Mouse (Mus musculus) kidney, adult 2 months (tissue): ENCODE data around the gene Dpagt1. TPM values are rescaled to one million over a fixed set of nuclear protein-coding genes. Genes with fewer than 3 reads are reported as not detected.
A peak's percentile ranks its signal among the peaks of the same experiment; 100 is the strongest.
"Not testable (repeated sequence)": the region's sequence is repeated elsewhere in the genome, so short reads cannot be mapped to it uniquely, and the experiment has no call there.

Experiments
- DNase-seq: peaks from one replicate; pipeline ENCODE4 v3.0.0; 2021
- H3K27ac ChIP-seq: fragments of 200-500 bp; 2 replicates; pipeline ENCODE4 v1.5.1; 2012; ENCODE audit warnings: low read depth, low read length, control low read depth, inconsistent platforms; ENCODE audit not compliant: insufficient read depth
- H3K27me3 ChIP-seq: fragments of 200-500 bp; replicated peaks from 2 replicates; pipeline ENCODE4 v1.6.1; 2012; ENCODE audit warnings: mild to moderate bottlenecking, moderate library complexity, low read length, inconsistent platforms; ENCODE audit not compliant: control insufficient read depth, insufficient read depth
- H3K36me3 ChIP-seq: fragments of 200-500 bp; 2 replicates; pipeline ENCODE4 v1.6.1; 2012; ENCODE audit warnings: mild to moderate bottlenecking, moderate library complexity, low read length, inconsistent platforms; ENCODE audit not compliant: control insufficient read depth, insufficient read depth
- H3K4me1 ChIP-seq: fragments of 200-500 bp; 2 replicates; pipeline ENCODE4 v1.6.1; 2011; ENCODE audit warnings: low read length; ENCODE audit not compliant: control insufficient read depth, insufficient read depth
- H3K4me3 ChIP-seq: fragments of 200-500 bp; 2 replicates; pipeline ENCODE4 v1.5.1; 2011; ENCODE audit warnings: mild to moderate bottlenecking, low read depth, low read length, control low read depth; ENCODE audit not compliant: insufficient read depth
- CTCF ChIP-seq: fragments of 200-500 bp; conservative IDR thresholded peaks from 2 replicates; pipeline ENCODE4 v1.5.1; 2011; ENCODE audit warnings: low read depth, mild to moderate bottlenecking, control low read depth, low read length, moderate library complexity, mixed read lengths; ENCODE audit not compliant: insufficient read depth, insufficient read length
- POLR2A ChIP-seq: fragments of 200-500 bp; IDR thresholded peaks from one replicate; pipeline ENCODE4 v1.6.1; 2011; ENCODE audit warnings: low read depth, low read length, control low read depth
- WGBS: fragments of 180-500 bp; shearing (Covaris S2); methylation state at CpG from one replicate; pipeline ENCODE4 v1.1.7; 2018; 5-methylcytosine and 5-hydroxymethylcytosine counted together
- polyA plus RNA-seq: library from polyadenylated mRNA; depleted of rRNA; stranded (reverse); fragments of >200 nt; gene quantifications from 2 replicates; pipeline ENCODE4 v1.2.3, GENCODE M21; 2012

Dpagt1 gene
- polyA plus RNA-seq, 1 experiment: 41.9 TPM

GRCm38 (mm10) chr9:44332918-44333638 is 7.3 kb downstream of the Dpagt1 start:
- no peak overlapping the region for H3K4me3 ChIP-seq
- DNase-seq: no peak
- H3K36me3 ChIP-seq: no peaks in the 10 kb centered on the region
- no peak overlapping the region for H3K27ac ChIP-seq
- peaks cover 6% of the 10 kb centered on the region; the same call in 1 of the 2 replicates for H3K4me1 ChIP-seq
- TF ChIP-seq CTCF (no peak), POLR2A (no peak)
- H3K27me3 ChIP-seq: no peaks in the 10 kb centered on the region
- 92% methylated on average over 13 of the region's 13 CpGs for WGBS

GRCm38 (mm10) chr9:44334396-44335330 is 8.8 kb downstream of the Dpagt1 start, which contains the start of gene H2afx:
Gene H2afx, plus strand, starts transcription at chr9:44334694.
- Histone ChIP-seq H3K27ac (peak within 1 kb of the TSS; percentile 37), H3K36me3 (no peaks in the 10 kb centered on the region), H3K27me3 (no peaks in the 10 kb centered on the region), H3K4me1 (peaks cover 6% of the 10 kb centered on the region; the same call in 1 of the 2 replicates), H3K4me3 (peak within 1 kb of the TSS; percentile 74)
- peak; percentile 100 for DNase-seq
- peak; percentile 99 for TF ChIP-seq POLR2A
- peak; percentile 37; the same call in 1 of the 2 replicates for TF ChIP-seq CTCF
- under 1% methylated on average over 91 of the region's 91 CpGs for WGBS

GRCm38 (mm10) chr9:44335331-44336092 is 9.7 kb downstream of the Dpagt1 start:
- TF ChIP-seq POLR2A: no peak
- no peak for TF ChIP-seq CTCF
- Histone ChIP-seq H3K36me3 (no peaks in the 10 kb centered on the region), H3K27me3 (no peaks in the 10 kb centered on the region), H3K4me3 (peak overlapping the region; percentile 74), H3K27ac (peak overlapping the region; percentile 37), H3K4me1 (peaks cover 6% of the 10 kb centered on the region; the same call in 1 of the 2 replicates)
- WGBS: under 1% methylated on average over 50 of the region's 50 CpGs
- peak; percentile 39 for DNase-seq

- WGBS: 10% methylated on average over 5 of the region's 5 CpGs
- Histone ChIP-seq H3K27ac (no peak overlapping the region), H3K4me3 (peak overlapping the region; percentile 74; the same call in 1 of the 2 replicates), H3K27me3 (no peaks in the 10 kb centered on the region), H3K36me3 (no peaks in the 10 kb centered on the region), H3K4me1 (peaks cover 6% of the 10 kb centered on the region; the same call in 1 of the 2 replicates)
- TF ChIP-seq CTCF (no peak), POLR2A (no peak)
- no peak for DNase-seq
Measured at GRCm38 (mm10) chr9:44336093-44336406, 10.2 kb downstream of the Dpagt1 start.

GRCm38 (mm10) chr9:44336513-44336912 is 10.7 kb downstream of the Dpagt1 start:
- not testable (repeated sequence) for H3K27ac ChIP-seq, H3K4me1 ChIP-seq, H3K27me3 ChIP-seq, H3K36me3 ChIP-seq, H3K4me3 ChIP-seq, DNase-seq
- WGBS: 46% methylated on average over 4 of the region's 4 CpGs

- Histone ChIP-seq H3K36me3 (no peaks in the 10 kb centered on the region), H3K27me3 (no peaks in the 10 kb centered on the region), H3K4me3 (no peak overlapping the region), H3K4me1 (peaks cover 6% of the 10 kb centered on the region; the same call in 1 of the 2 replicates), H3K27ac (no peak overlapping the region)
- 83% methylated on average over 3 of the region's 3 CpGs for WGBS
- TF ChIP-seq POLR2A (no peak), CTCF (no peak)
- DNase-seq: no peak
Measured at GRCm38 (mm10) chr9:44336964-44337363, 11.1 kb downstream of the Dpagt1 start.
